Mouse (Mus musculus) E14TG2a.4 (cell line): Measurements from ENCODE around the gene Dpep1.

ENCODE experiments used
- CTCF ChIP-seq: conservative IDR thresholded peaks from 2 replicates; pipeline ENCODE4 v1.5.1; 2014; ENCODE audit warnings: low read length
- POU5F1 ChIP-seq: IDR thresholded peaks from 2 replicates; pipeline ENCODE4 v1.6.1; 2014; ENCODE audit warnings: low read length, borderline replicate concordance

- TF ChIP-seq CTCF (no peak), POU5F1 (no peak)
Measured at GRCm38 (mm10) chr8:123211876-123212275, 25.8 kb downstream of the Dpep1 start.
